ENCODE assay signal across 11 mouse cellular contexts in the genomic region with DNA sequence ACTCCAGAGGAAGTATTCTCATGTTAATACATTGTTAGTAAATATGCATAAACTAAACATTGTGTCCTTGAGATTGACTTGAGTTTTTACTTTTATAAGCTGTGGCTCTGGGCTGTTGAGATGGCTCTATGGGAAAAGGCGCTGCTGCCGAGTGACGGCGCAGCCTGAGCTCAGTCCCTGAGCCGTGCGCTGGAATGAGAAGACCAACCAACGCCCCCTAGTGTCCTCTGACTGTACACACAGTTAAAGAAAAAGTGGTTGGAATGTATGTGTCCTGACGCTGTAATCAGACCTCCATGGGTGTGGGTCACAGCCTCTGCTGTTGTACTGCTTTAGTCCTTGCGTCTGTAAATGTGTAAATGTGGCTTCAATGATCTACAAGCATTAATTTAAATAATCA. TPM values are rescaled to one million over a fixed set of nuclear protein-coding genes. Genes with fewer than 3 reads are reported as not detected.
DNase-seq lines count a peak whose midpoint lies in the region; ATAC-seq and TF ChIP-seq lines count a peak whose summit lies in the region.
"Had no signal": no experiment of that assay in that cellular context is flagged by ENCODE, and none has a peak within 500 bp of the region (broad histone marks: within the 10 kb centered on the region; RNA-seq: fewer than 3 reads in every experiment).

No protein-coding gene starts in this region.

- no peak overlapping the region for H3K27ac ChIP-seq in testis, adult 2 months (ENCODE audit: control insufficient read depth, insufficient read depth, low read depth, low read length)
- H3K27ac ChIP-seq: embryonic facial prominence, embryonic 10.5 days had no signal

- DNase-seq in heart, adult 11 months, result peak; percentile 64
- no peak for DNase-seq in heart, postnatal 36 days
- DNase-seq in testis, postnatal 10 days (ENCODE audit: low spot score), result no peak
- peak; percentile 33 for DNase-seq in induced T-regulatory cell, adult 2 months (ENCODE audit: low read depth)
- DNase-seq in yolk sac, embryonic 10.5 days (ENCODE audit: low spot score), result peak; percentile 43
- DNase-seq in right cerebral cortex, postnatal 14 days, result no peak
- DNase-seq: retina, postnatal 1 day; thymus, adult 18-20 months had no signal

- no peaks in the 10 kb centered on the region for H3K4me1 ChIP-seq in testis, adult 2 months (ENCODE audit: control insufficient read depth, insufficient read depth, low read length)
- H3K4me1 ChIP-seq: embryonic facial prominence, embryonic 10.5 days had no signal

- intact Hi-C loops in heart, postnatal 36 days (cut with DNase I), result no loop called here

- H3K27me3 ChIP-seq in testis, adult 2 months (ENCODE audit: control insufficient read depth, insufficient read depth, low read length), result no peaks in the 10 kb centered on the region

- no peak for ATAC-seq in granulocyte monocyte progenitor cell, adult 5-6 weeks (replicated peaks; ENCODE audit: poor library complexity, severe bottlenecking)

- no peak overlapping the region for H3K4me3 ChIP-seq in testis, adult 2 months (ENCODE audit: control insufficient read depth, low read depth, low read length)
- H3K4me3 ChIP-seq: embryonic facial prominence, embryonic 10.5 days had no signal

- no peaks in the 10 kb centered on the region for H3K36me3 ChIP-seq in testis, adult 2 months (ENCODE audit: control insufficient read depth, insufficient read depth, low read length)

- TF ChIP-seq CTCF in testis, adult 2 months (IDR thresholded peaks at IDR 0.05; ENCODE audit: control insufficient read depth, insufficient read depth, insufficient replicate concordance, low read depth, low read length), result peak; percentile 66; the same call in 1 of the 2 replicates

- TF ChIP-seq POLR2A in testis, adult 2 months (IDR thresholded peaks at IDR 0.05; ENCODE audit: control insufficient read depth, low read depth, low read length), result no peak

RNA-seq across cellular contexts. Expression of a gene that starts 29.0 kb away (rescaled TPM):
- total RNA-seq in heart, postnatal 36 days (2021), result 10 to 100 TPM; 14.6 to 18.0 TPM
- polyA plus RNA-seq in testis, adult 2 months (2012; rRNA removed), result 18.7 and 19.1 TPM in 2 replicates
- 36.1 and 56.1 TPM in 2 replicates for total RNA-seq in granulocyte monocyte progenitor cell, adult 5-6 weeks (2014; fragmentation: Nextera tagmentation)
- 43.8 and 49.3 TPM in 2 replicates for total RNA-seq in granulocyte monocyte progenitor cell, adult 5-6 weeks (2017)

RNA-seq across cellular contexts. Expression of a gene that starts 38.6 kb away (rescaled TPM):
- 10 to 100 TPM; 40.4 to 41.6 TPM for total RNA-seq in heart, postnatal 36 days (2021)
- 26.3 and 27.6 TPM in 2 replicates for polyA plus RNA-seq in testis, adult 2 months (2012; rRNA removed)
- total RNA-seq in granulocyte monocyte progenitor cell, adult 5-6 weeks (2014; fragmentation: Nextera tagmentation), result 23.8 and 24.0 TPM in 2 replicates
- 34.7 and 38.5 TPM in 2 replicates for total RNA-seq in granulocyte monocyte progenitor cell, adult 5-6 weeks (2017)

Comparison
In these comparisons a context has a peak if more than half of its experiments do, and no peak if none do; other contexts are left out.
1. DNase-seq: peak in heart, adult 11 months (single experiment), induced T-regulatory cell, adult 2 months (single experiment) and yolk sac, embryonic 10.5 days (single experiment); none in heart, postnatal 36 days (0 of 2), testis, postnatal 10 days (single experiment) and right cerebral cortex, postnatal 14 days (single experiment).